Mouse (Mus musculus): ENCODE measurements around the gene Cfap97d1. TPM values are rescaled to one million over a fixed set of nuclear protein-coding genes. Genes with fewer than 3 reads are reported as not detected.

Gene Cfap97d1
- polyA plus RNA-seq, 1 experiment from 2014 or later, result not detected

- H3K9ac ChIP-seq, result no peak overlapping the region
- ATAC-seq (ENCODE audit: low FRiP score), result no peak
- no peak for DNase-seq (ENCODE audit: low spot score)
Observed at GRCm38 (mm10) chr11:101971410-101971809, 12.7 kb upstream of the Cfap97d1 start.

DNA sequence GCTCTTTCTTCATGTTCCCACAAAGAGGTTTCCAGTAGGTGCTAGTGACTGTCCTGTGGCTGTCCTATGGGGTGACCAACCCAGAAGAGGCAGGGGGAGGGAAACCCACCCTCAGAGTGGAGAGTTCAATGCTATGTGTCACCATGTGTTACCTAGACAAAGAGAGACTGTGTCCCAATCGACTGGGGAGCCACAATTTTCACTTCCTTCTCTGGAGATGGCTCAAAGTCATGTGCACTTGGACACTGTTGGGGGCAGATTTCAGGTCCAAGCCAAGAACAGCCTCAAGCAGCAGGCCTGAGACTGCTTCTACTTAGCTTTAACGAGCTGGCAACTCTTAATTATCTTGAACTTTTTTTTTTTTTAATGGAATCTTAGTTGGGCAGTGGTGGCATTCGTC is 12.0 kb upstream of the Cfap97d1 start:
- Histone ChIP-seq H3K36me3 (replicated peaks; ENCODE audit: control insufficient read depth, insufficient read depth) (no peaks in the 10 kb centered on the region), H3K4me1 (replicated peaks; ENCODE audit: control insufficient read depth, insufficient read depth, low read length) (no peaks in the 10 kb centered on the region), H3K4me2 (replicated peaks) (no peak overlapping the region), H3K27ac (no peak overlapping the region), H3K27me3 (ENCODE audit: control insufficient read depth, insufficient read depth, low read length) (no peaks in the 10 kb centered on the region), H3K9me3 (ENCODE audit: control insufficient read depth, low read length) (no peaks in the 10 kb centered on the region), H3K4me3 (replicated peaks; ENCODE audit: low read length) (no peak overlapping the region), H3K9ac (no peak overlapping the region)
- 78% methylated on average over 3 of the region's 3 CpGs for WGBS
- DNase-seq (ENCODE audit: low spot score) (no peak), ATAC-seq (ENCODE audit: low FRiP score) (no peak)

More at GRCm38 (mm10) chr11:101971410-101971809, 12.7 kb upstream of the Cfap97d1 start:
- peaks cover 3% of the 10 kb centered on the region for H3K27me3 ChIP-seq (ENCODE audit: control insufficient read depth, insufficient read depth, low read length)
- 55% methylated on average over 3 of the region's 3 CpGs for WGBS
- no peaks in the 10 kb centered on the region for H3K9me3 ChIP-seq (ENCODE audit: control insufficient read depth, low read length)
- no peak overlapping the region for H3K4me3 ChIP-seq (replicated peaks; ENCODE audit: low read length)
- no peak overlapping the region for H3K4me2 ChIP-seq (replicated peaks)
- H3K4me1 ChIP-seq (replicated peaks; ENCODE audit: control insufficient read depth, insufficient read depth, low read length), result no peaks in the 10 kb centered on the region
- H3K27ac ChIP-seq, result no peak overlapping the region
- no peaks in the 10 kb centered on the region for H3K36me3 ChIP-seq (replicated peaks; ENCODE audit: control insufficient read depth, insufficient read depth)

DNA sequence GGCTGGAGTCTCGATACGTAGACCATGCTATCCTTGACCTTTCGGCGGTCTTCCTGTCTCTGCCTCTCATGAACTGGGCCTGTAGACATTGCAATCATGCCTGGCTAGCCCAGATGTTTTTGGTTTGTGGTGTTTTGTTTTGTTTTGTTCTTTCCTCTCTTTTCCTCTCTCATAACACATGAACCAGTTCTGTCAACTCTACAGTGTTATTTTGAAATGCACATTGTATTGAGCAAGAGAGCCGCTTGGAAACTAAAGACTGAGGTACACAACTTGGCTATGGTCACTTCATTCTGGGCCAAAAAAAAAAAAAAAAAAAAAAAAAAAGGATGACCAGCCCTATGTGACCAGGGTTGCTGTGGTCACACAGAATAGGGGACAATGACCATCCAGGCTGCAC is 11.4 kb upstream of the Cfap97d1 start:
- H3K9ac ChIP-seq, result no peak overlapping the region
- no peaks in the 10 kb centered on the region for H3K36me3 ChIP-seq (replicated peaks; ENCODE audit: control insufficient read depth, insufficient read depth)
- no peak overlapping the region for H3K4me2 ChIP-seq (replicated peaks)
- H3K27ac ChIP-seq, result no peak overlapping the region
- H3K9me3 ChIP-seq (ENCODE audit: control insufficient read depth, low read length), result no peaks in the 10 kb centered on the region
- WGBS, result 91% methylated on average over 5 of the region's 5 CpGs
- H3K4me1 ChIP-seq (replicated peaks; ENCODE audit: control insufficient read depth, insufficient read depth, low read length), result no peaks in the 10 kb centered on the region
- no peak for DNase-seq (ENCODE audit: low spot score)
- no peak overlapping the region for H3K4me3 ChIP-seq (replicated peaks; ENCODE audit: low read length)
- ATAC-seq (ENCODE audit: low FRiP score), result no peak
- H3K27me3 ChIP-seq (ENCODE audit: control insufficient read depth, insufficient read depth, low read length), result no peaks in the 10 kb centered on the region

GRCm38 (mm10) chr11:101973496-101973895 is 10.6 kb upstream of the Cfap97d1 start:
- H3K4me1 ChIP-seq (replicated peaks; ENCODE audit: control insufficient read depth, insufficient read depth, low read length), result no peaks in the 10 kb centered on the region
- H3K27ac ChIP-seq, result no peak overlapping the region
- H3K4me3 ChIP-seq (replicated peaks; ENCODE audit: low read length), result no peak overlapping the region
- no peaks in the 10 kb centered on the region for H3K9me3 ChIP-seq (ENCODE audit: control insufficient read depth, low read length)
- ATAC-seq (ENCODE audit: low FRiP score) (no peak), DNase-seq (ENCODE audit: low spot score) (no peak)
- H3K36me3 ChIP-seq (replicated peaks; ENCODE audit: control insufficient read depth, insufficient read depth), result no peaks in the 10 kb centered on the region
- no peak overlapping the region for H3K4me2 ChIP-seq (replicated peaks)
- no peaks in the 10 kb centered on the region for H3K27me3 ChIP-seq (ENCODE audit: control insufficient read depth, insufficient read depth, low read length)
- WGBS, result 80% methylated on average over 9 of the region's 9 CpGs
- H3K9ac ChIP-seq, result no peak overlapping the region

- Histone ChIP-seq H3K4me3 (replicated peaks; ENCODE audit: low read length) (no peak overlapping the region), H3K4me2 (replicated peaks) (no peak overlapping the region), H3K27me3 (ENCODE audit: control insufficient read depth, insufficient read depth, low read length) (no peaks in the 10 kb centered on the region), H3K9me3 (ENCODE audit: control insufficient read depth, low read length) (no peaks in the 10 kb centered on the region), H3K36me3 (replicated peaks; ENCODE audit: control insufficient read depth, insufficient read depth) (no peaks in the 10 kb centered on the region; the same call in 1 of the 2 replicates), H3K27ac (no peak overlapping the region), H3K4me1 (replicated peaks; ENCODE audit: control insufficient read depth, insufficient read depth, low read length) (no peaks in the 10 kb centered on the region), H3K9ac (no peak overlapping the region)
- WGBS, result 66% methylated on average over 6 of the region's 6 CpGs
- DNase-seq (ENCODE audit: low spot score) (no peak), ATAC-seq (ENCODE audit: low FRiP score) (no peak)
Observed at GRCm38 (mm10) chr11:101974181-101974580, 9.9 kb upstream of the Cfap97d1 start.

DNA sequence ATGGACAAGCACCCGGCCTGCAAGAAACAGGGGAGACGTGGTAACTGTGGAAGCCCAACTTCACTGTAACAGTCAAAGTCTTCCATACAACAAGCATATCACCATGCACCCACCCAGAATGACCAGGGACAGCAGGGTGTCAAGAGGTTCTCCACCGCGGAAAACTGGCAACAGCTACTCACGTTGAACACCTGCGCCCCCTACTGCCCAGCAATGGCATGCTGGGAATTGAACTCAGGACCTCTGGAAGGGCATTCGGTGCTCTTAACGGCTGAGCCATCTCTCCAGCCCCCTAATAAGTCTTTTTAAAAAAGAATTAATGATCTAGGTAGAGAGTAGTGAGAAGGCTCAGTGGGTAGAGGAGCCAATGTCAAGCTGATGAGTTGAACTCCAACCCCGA is 9.2 kb upstream of the Cfap97d1 start:
- no peak overlapping the region for H3K4me3 ChIP-seq (replicated peaks; ENCODE audit: low read length)
- no peaks in the 10 kb centered on the region for H3K9me3 ChIP-seq (ENCODE audit: control insufficient read depth, low read length)
- no peak overlapping the region for H3K27ac ChIP-seq
- no peak overlapping the region for H3K9ac ChIP-seq
- H3K27me3 ChIP-seq (ENCODE audit: control insufficient read depth, insufficient read depth, low read length), result no peaks in the 10 kb centered on the region
- no peak for ATAC-seq (ENCODE audit: low FRiP score)
- no peaks in the 10 kb centered on the region for H3K4me1 ChIP-seq (replicated peaks; ENCODE audit: control insufficient read depth, insufficient read depth, low read length)
- 59% methylated on average over 9 of the region's 9 CpGs for WGBS
- no peak for DNase-seq (ENCODE audit: low spot score)
- H3K36me3 ChIP-seq (replicated peaks; ENCODE audit: control insufficient read depth, insufficient read depth), result no peaks in the 10 kb centered on the region; the same call in 1 of the 2 replicates
- no peak overlapping the region for H3K4me2 ChIP-seq (replicated peaks)

DNA sequence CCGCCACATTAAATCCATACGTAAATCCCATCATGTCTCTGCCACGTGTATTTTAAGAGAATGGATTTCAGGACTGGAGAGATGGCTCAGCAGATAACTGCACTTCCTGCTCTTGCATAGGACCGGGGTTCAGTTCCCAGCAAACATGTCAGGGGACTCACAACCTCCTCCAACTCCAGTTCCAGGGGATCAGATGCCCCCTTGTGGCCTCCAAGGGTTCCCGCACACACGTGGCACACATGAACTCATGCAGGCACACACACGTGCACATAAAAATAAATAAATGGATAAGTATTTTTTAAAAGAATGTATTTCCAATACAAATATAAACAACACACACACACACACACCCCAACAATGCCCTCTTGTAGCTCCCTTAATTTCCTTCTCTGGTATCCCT is 7.1 kb upstream of the Cfap97d1 start:
- no peak overlapping the region for H3K4me3 ChIP-seq (replicated peaks; ENCODE audit: low read length)
- H3K36me3 ChIP-seq (replicated peaks; ENCODE audit: control insufficient read depth, insufficient read depth), result no peaks in the 10 kb centered on the region; the same call in 1 of the 2 replicates
- no peaks in the 10 kb centered on the region for H3K27me3 ChIP-seq (ENCODE audit: control insufficient read depth, insufficient read depth, low read length)
- no peak overlapping the region for H3K9ac ChIP-seq
- DNase-seq (ENCODE audit: low spot score), result no peak
- H3K9me3 ChIP-seq (ENCODE audit: control insufficient read depth, low read length), result no peaks in the 10 kb centered on the region
- no peak overlapping the region for H3K4me2 ChIP-seq (replicated peaks)
- ATAC-seq (ENCODE audit: low FRiP score), result no peak
- WGBS, result 93% methylated on average over 7 of the region's 7 CpGs
- no peak overlapping the region for H3K27ac ChIP-seq
- H3K4me1 ChIP-seq (replicated peaks; ENCODE audit: control insufficient read depth, insufficient read depth, low read length), result no peaks in the 10 kb centered on the region

- no peak overlapping the region for H3K4me2 ChIP-seq (replicated peaks)
- no peaks in the 10 kb centered on the region for H3K9me3 ChIP-seq (ENCODE audit: control insufficient read depth, low read length)
- ATAC-seq (ENCODE audit: low FRiP score), result no peak
- no peak overlapping the region for H3K4me3 ChIP-seq (replicated peaks; ENCODE audit: low read length)
- WGBS, result 82% methylated on average over 5 of the region's 5 CpGs
- no peak overlapping the region for H3K9ac ChIP-seq
- no peaks in the 10 kb centered on the region for H3K27me3 ChIP-seq (ENCODE audit: control insufficient read depth, insufficient read depth, low read length)
- H3K36me3 ChIP-seq (replicated peaks; ENCODE audit: control insufficient read depth, insufficient read depth), result no peaks in the 10 kb centered on the region; the same call in 1 of the 2 replicates
- H3K4me1 ChIP-seq (replicated peaks; ENCODE audit: control insufficient read depth, insufficient read depth, low read length), result 0 out of 2 replicates have a peak, but pooled peaks cover 3% of the 10 kb centered on the region
- no peak overlapping the region for H3K27ac ChIP-seq
- no peak for DNase-seq (ENCODE audit: low spot score)
Observed at GRCm38 (mm10) chr11:101979140-101979539, 4.9 kb upstream of the Cfap97d1 start.

DNA sequence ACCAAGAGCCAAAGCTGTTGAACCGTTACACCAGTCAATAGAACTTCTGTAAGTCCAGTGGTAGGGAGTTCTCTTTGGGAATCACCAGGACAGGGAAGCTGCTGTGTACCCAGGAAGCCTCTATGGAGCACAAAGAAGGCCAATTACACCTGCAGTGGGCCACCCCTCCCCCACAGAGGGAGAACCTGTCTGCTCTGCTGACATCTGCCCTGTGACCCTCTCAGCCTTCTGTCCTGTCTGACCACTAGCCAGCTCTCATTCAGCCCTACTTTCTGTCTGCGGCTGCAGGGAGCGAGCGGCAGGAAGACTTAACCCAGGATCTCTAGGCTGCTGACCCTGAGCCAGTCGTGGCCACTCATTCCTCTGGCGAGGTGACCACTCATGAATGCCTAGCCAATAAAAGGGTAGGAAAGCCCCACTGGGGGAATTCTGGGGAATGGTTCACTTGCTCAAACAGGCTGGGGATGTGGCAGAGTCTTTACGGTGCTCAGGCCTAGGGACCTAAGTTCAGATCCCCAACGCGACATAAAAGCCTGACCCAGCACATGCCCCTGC is 3.4 kb upstream of the Cfap97d1 start:
- H3K27me3 ChIP-seq (ENCODE audit: control insufficient read depth, insufficient read depth, low read length), result no peaks in the 10 kb centered on the region
- H3K9ac ChIP-seq, result no peak overlapping the region
- WGBS, result 81% methylated on average over 9 of the region's 9 CpGs
- H3K4me1 ChIP-seq (replicated peaks; ENCODE audit: control insufficient read depth, insufficient read depth, low read length), result 0 out of 2 replicates have a peak, but pooled peaks cover 3% of the 10 kb centered on the region
- DNase-seq (ENCODE audit: low spot score) (no peak), ATAC-seq (ENCODE audit: low FRiP score) (no peak)
- no peak overlapping the region for H3K4me3 ChIP-seq (replicated peaks; ENCODE audit: low read length)
- no peak overlapping the region for H3K4me2 ChIP-seq (replicated peaks)
- H3K36me3 ChIP-seq (replicated peaks; ENCODE audit: control insufficient read depth, insufficient read depth), result no peaks in the 10 kb centered on the region; the same call in 1 of the 2 replicates
- H3K9me3 ChIP-seq (ENCODE audit: control insufficient read depth, low read length), result no peaks in the 10 kb centered on the region
- no peak overlapping the region for H3K27ac ChIP-seq

DNA sequence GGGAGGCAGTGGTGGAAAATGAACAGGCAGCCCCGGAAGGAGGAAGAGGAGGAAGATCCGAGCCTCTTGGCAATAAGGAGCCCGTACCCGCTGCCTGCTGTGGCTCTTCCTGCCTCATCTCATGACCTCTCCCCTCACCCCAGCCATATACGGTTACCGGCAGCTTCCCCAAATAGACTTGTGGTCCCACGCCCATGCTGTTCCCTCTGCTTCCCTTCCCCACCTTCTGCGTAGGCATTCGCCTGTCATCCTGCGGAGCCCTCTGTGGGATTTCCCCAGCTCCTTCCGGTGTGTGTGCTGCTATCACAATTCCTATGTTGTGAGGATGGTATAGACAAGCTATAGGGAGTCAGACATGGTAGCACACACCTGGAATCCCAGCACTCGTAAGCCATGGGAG is 2.2 kb upstream of the Cfap97d1 start:
- no peaks in the 10 kb centered on the region for H3K9me3 ChIP-seq (ENCODE audit: control insufficient read depth, low read length)
- H3K36me3 ChIP-seq (replicated peaks; ENCODE audit: control insufficient read depth, insufficient read depth), result no peaks in the 10 kb centered on the region; the same call in 1 of the 2 replicates
- 91% methylated on average over 12 of the region's 12 CpGs for WGBS
- H3K4me3 ChIP-seq (replicated peaks; ENCODE audit: low read length), result no peak overlapping the region
- no peak overlapping the region for H3K9ac ChIP-seq
- no peaks in the 10 kb centered on the region for H3K27me3 ChIP-seq (ENCODE audit: control insufficient read depth, insufficient read depth, low read length)
- H3K27ac ChIP-seq, result no peak overlapping the region
- ATAC-seq (ENCODE audit: low FRiP score) (no peak), DNase-seq (ENCODE audit: low spot score) (no peak)
- 0 out of 2 replicates have a peak, but pooled peaks cover 3% of the 10 kb centered on the region for H3K4me1 ChIP-seq (replicated peaks; ENCODE audit: control insufficient read depth, insufficient read depth, low read length)
- H3K4me2 ChIP-seq (replicated peaks), result no peak overlapping the region

Data from hindbrain, embryonic 14.5 days (tissue).